Mouse (Mus musculus) CH12.LX (cell line): ENCODE data around the gene Pccb. TPM values are rescaled to one million over a fixed set of nuclear protein-coding genes. Genes with fewer than 3 reads are reported as not detected.

Source experiments
- DNase-seq: peaks from one replicate; pipeline ENCODE4 v3.0.0-alpha.2; 2013; ENCODE audit errors: extremely low read depth
- H3K27ac ChIP-seq: 2 replicates; pipeline ENCODE4 v1.5.1; 2012; ENCODE audit warnings: low read depth, mild to moderate bottlenecking, control low read depth, moderate library complexity; ENCODE audit not compliant: insufficient read depth
- H3K27me3 ChIP-seq: replicated peaks from 2 replicates; pipeline ENCODE3; 2012; ENCODE audit warnings: inconsistent platforms
- H3K36me3 ChIP-seq, 2 experiments: replicated peaks in 1 of 2; 2 replicates each; pipeline versions ENCODE3 to v1.6.1; 2012; ENCODE audit warnings: inconsistent platforms in 1 of 2, low read length in 1 of 2, mild to moderate bottlenecking in 1 of 2, mixed read lengths in 1 of 2, moderate library complexity in 1 of 2; ENCODE audit not compliant: control insufficient read depth in 1 of 2, insufficient read depth in 1 of 2
- H3K4me1 ChIP-seq, 2 experiments: 2 replicates each; pipeline ENCODE4 v1.6.1; 2012; ENCODE audit warnings: inconsistent platforms in 1 of 2, moderate library complexity in 1 of 2; ENCODE audit not compliant: insufficient read depth in 2 of 2, control insufficient read depth in 1 of 2
- H3K4me2 ChIP-seq: 2 replicates; pipeline ENCODE4 v1.6.1; 2012; ENCODE audit warnings: low read depth, mild to moderate bottlenecking, control low read depth; ENCODE audit not compliant: poor library complexity, insufficient read depth, severe bottlenecking
- H3K4me3 ChIP-seq, 3 experiments: fragments of 150-350 bp in 1 of 3; sonication (generic) in 1 of 3; replicated peaks in 1 of 3; 2 replicates each; pipeline versions ENCODE3 to v1.5.1; 2011 to 2012; ENCODE audit warnings: low read depth in 2 of 3, low read length in 2 of 3, mild to moderate bottlenecking in 2 of 3, moderate library complexity in 2 of 3, control low read depth in 1 of 3, improper control_type of control experiment in 1 of 3, inconsistent platforms in 1 of 3, mixed read lengths in 1 of 3; ENCODE audit not compliant: poor library complexity in 1 of 3
- H3K79me2 ChIP-seq: replicated peaks from 2 replicates; pipeline ENCODE4 v1.6.1; 2012; ENCODE audit warnings: mild to moderate bottlenecking, moderate library complexity; ENCODE audit not compliant: control insufficient read depth, poor library complexity, insufficient read depth, severe bottlenecking; ENCODE audit errors: extremely low read depth
- H3K9ac ChIP-seq: 2 replicates; pipeline ENCODE4 v1.6.1; 2012; ENCODE audit warnings: low read depth, mild to moderate bottlenecking, control low read depth, moderate library complexity; ENCODE audit not compliant: insufficient read depth
- H3K9me3 ChIP-seq: replicated peaks from 2 replicates; pipeline ENCODE3; 2012; ENCODE audit warnings: low read length, inconsistent platforms, mixed read lengths
- CHD2 ChIP-seq: IDR thresholded peaks from 2 replicates; pipeline ENCODE4 v1.6.1; 2011; ENCODE audit warnings: low read length, improper control_type of control experiment
- CTCF ChIP-seq, 2 experiments: IDR thresholded peaks in 1 of 2; conservative IDR thresholded peaks in 1 of 2; 2 replicates each; pipeline ENCODE4 v1.5.1; 2011 to 2012; ENCODE audit warnings: low read depth in 2 of 2, low read length in 2 of 2, improper control_type of control experiment in 1 of 2, inconsistent platforms in 1 of 2, mild to moderate bottlenecking in 1 of 2, moderate library complexity in 1 of 2
- EP300 ChIP-seq: IDR thresholded peaks from 2 replicates; pipeline ENCODE4 v1.6.1; 2011; ENCODE audit warnings: low read length, improper control_type of control experiment
- ETS1 ChIP-seq: conservative IDR thresholded peaks from 2 replicates; pipeline ENCODE4 v1.6.1; 2012; ENCODE audit warnings: low read depth, mild to moderate bottlenecking, inconsistent platforms, low read length, improper control_type of control experiment, moderate library complexity
- HCFC1 ChIP-seq: IDR thresholded peaks from 2 replicates; pipeline ENCODE4 v1.6.1; 2012; ENCODE audit warnings: low read depth, mild to moderate bottlenecking, inconsistent platforms, low read length, improper control_type of control experiment
- JUN ChIP-seq: IDR thresholded peaks from 2 replicates; pipeline ENCODE4 v1.6.1; 2011; ENCODE audit warnings: low read depth, mild to moderate bottlenecking, low read length, improper control_type of control experiment, moderate library complexity; ENCODE audit not compliant: insufficient read depth
- KAT2A ChIP-seq: IDR thresholded peaks from 2 replicates; pipeline ENCODE4 v1.6.1; 2012; ENCODE audit warnings: low read length, improper control_type of control experiment, inconsistent platforms; ENCODE audit not compliant: insufficient replicate concordance
- MAFK ChIP-seq: IDR thresholded peaks from 2 replicates; pipeline ENCODE4 v1.6.1; 2011; ENCODE audit warnings: low read length, improper control_type of control experiment; ENCODE audit not compliant: insufficient replicate concordance
- MAX ChIP-seq: IDR thresholded peaks from 2 replicates; pipeline ENCODE4 v1.6.1; 2011; ENCODE audit warnings: low read length, improper control_type of control experiment
- MXI1 ChIP-seq: IDR thresholded peaks from 2 replicates; pipeline ENCODE4 v1.6.1; 2011; ENCODE audit warnings: mild to moderate bottlenecking, low read depth, low read length, improper control_type of control experiment
- MYC ChIP-seq: IDR thresholded peaks from 2 replicates; pipeline ENCODE4 v1.6.1; 2011; ENCODE audit warnings: low read depth, mild to moderate bottlenecking, improper control_type of control experiment, low read length
- NELFE ChIP-seq: IDR thresholded peaks from 2 replicates; pipeline ENCODE4 v1.6.1; 2011; ENCODE audit warnings: low read depth, low read length, improper control_type of control experiment
- NRF1 ChIP-seq: IDR thresholded peaks from 2 replicates; pipeline ENCODE4 v1.6.1; 2014; ENCODE audit warnings: low read depth, mild to moderate bottlenecking, inconsistent platforms, low read length, improper control_type of control experiment, moderate library complexity
- PAX5 ChIP-seq: IDR thresholded peaks from 2 replicates; pipeline ENCODE4 v1.6.1; 2012; ENCODE audit warnings: low read length, inconsistent platforms, mixed read lengths
- POLR2A ChIP-seq: IDR thresholded peaks from 2 replicates; pipeline ENCODE4 v1.6.1; 2011; ENCODE audit warnings: low read depth, mild to moderate bottlenecking, improper control_type of control experiment, low read length
- POLR2AphosphoS2 ChIP-seq: IDR thresholded peaks from 2 replicates; pipeline ENCODE4 v1.6.1; 2011; ENCODE audit warnings: low read depth, low read length, improper control_type of control experiment
- RAD21 ChIP-seq: IDR thresholded peaks from 2 replicates; pipeline ENCODE4 v1.6.1; 2011; ENCODE audit warnings: low read depth, mild to moderate bottlenecking, low read length, improper control_type of control experiment, moderate library complexity
- SMC3 ChIP-seq: IDR thresholded peaks from 2 replicates; pipeline ENCODE4 v1.6.1; 2011; ENCODE audit warnings: low read depth, low read length, improper control_type of control experiment
- TCF12 ChIP-seq: IDR thresholded peaks from 2 replicates; pipeline ENCODE4 v1.6.1; 2014; ENCODE audit warnings: low read depth, mild to moderate bottlenecking, inconsistent platforms, low read length, improper control_type of control experiment
- USF2 ChIP-seq: conservative IDR thresholded peaks from 2 replicates; pipeline ENCODE4 v1.6.1; 2011; ENCODE audit warnings: low read depth, low read length, improper control_type of control experiment
- ZC3H11A ChIP-seq: IDR thresholded peaks from 2 replicates; pipeline ENCODE4 v1.6.1; 2012; ENCODE audit warnings: low read depth, mild to moderate bottlenecking, inconsistent platforms, low read length, improper control_type of control experiment
- dilution Hi-C: fragments of 300-500 bp; cut with MboI; formaldehyde crosslinking; loops from 2 replicates; pipeline ENCODE4 v1.14.3; 2020; ENCODE audit warnings: low sequenced_read_pairs; ENCODE audit not compliant: extremely low pct_unique_long_range_greater_than_20kb, extremely low pct_ligation_motif_present
- in situ Hi-C: fragments of 300-500 bp; cut with MboI; formaldehyde crosslinking; loops from 3 replicates; pipeline ENCODE4 v1.14.3; 2019; ENCODE audit warnings: low sequenced_read_pairs, low pct_ligation_motif_present, low pct_unique_long_range_greater_than_20kb, mixed read lengths
- polyA plus RNA-seq: library from polyadenylated mRNA; unstranded; fragments of >175 nt; gene quantifications from 2 replicates; pipeline ENCODE4 v1.2.1, GENCODE M21; 2012; ENCODE audit warnings: low read depth; ENCODE audit not compliant: insufficient read length
- total RNA-seq, 2 experiments: library from RNA; depleted of rRNA; stranded (reverse); fragments of 300-350 nt in 1 of 2; fragments of >200 nt in 1 of 2; gene quantifications; 2 replicates each; pipeline ENCODE4 v1.2.3; 2012 to 2014

Gene Pccb
- total and polyA plus RNA-seq, 3 experiments: 18.4 to 31.6 (median 18.7) TPM

DNA sequence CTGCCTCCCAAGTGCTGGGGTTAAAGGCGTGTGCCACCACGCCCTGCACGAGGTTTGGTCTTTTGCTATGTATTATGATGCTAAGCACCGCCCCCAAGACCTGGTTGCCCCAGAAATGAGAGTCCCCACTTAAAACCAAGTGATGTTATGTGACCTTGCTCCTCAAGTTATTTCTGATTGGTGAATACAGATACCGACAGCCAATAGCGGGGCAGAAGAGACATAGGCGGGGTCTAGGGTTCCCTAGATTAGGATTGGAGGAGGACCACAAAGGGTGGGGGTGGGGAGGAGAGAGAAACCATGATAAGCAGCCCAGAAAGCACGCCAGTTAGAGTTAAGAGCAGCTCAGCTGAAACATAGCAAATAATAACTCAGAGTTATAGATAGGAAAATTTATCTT, 31.9 kb downstream of the Pccb start:
- dilution Hi-C loops: no loop called here
- in situ Hi-C loops: loop anchor here (25.0 kb wide), 1 partner anchor 134 kb away; no protein-coding TSS in a partner anchor
- peaks cover 3 to 22% of the 10 kb centered on the region in 2 experiments for H3K36me3 ChIP-seq
- TF ChIP-seq POLR2AphosphoS2 (no peak), ETS1 (no peak), CTCF (conservative IDR thresholded peaks at IDR 0.05 in 1 of 2, IDR thresholded peaks at IDR 0.05 in 1 of 2; ENCODE audit: low read depth in 2 of 2, low read length in 2 of 2) (no peak), USF2 (no peak), MAFK (no peak), MAX (no peak), NRF1 (no peak), EP300 (no peak), HCFC1 (no peak), JUN (no peak), NELFE (no peak), TCF12 (no peak), PAX5 (no peak), MXI1 (no peak)
- TF ChIP-seq, all 38 proteins: peak for 0
- Histone ChIP-seq H3K79me2 (no peaks in the 10 kb centered on the region), H3K27me3 (no peaks in the 10 kb centered on the region), H3K9ac (no peak overlapping the region), H3K27ac (no peak overlapping the region), H3K4me3 (no peak overlapping the region), H3K4me1 (no peaks in the 10 kb centered on the region), H3K9me3 (peaks cover 16% of the 10 kb centered on the region), H3K4me2 (no peak overlapping the region)
- no peak for DNase-seq

GRCm38 (mm10) chr9:101002053-101002452, 32.6 kb downstream of the Pccb start:
- Histone ChIP-seq H3K4me3 (no peak overlapping the region), H3K9ac (no peak overlapping the region), H3K4me2 (no peak overlapping the region), H3K79me2 (no peaks in the 10 kb centered on the region), H3K4me1 (no peaks in the 10 kb centered on the region), H3K27ac (no peak overlapping the region), H3K27me3 (no peaks in the 10 kb centered on the region), H3K36me3 (peaks cover 3 to 24% of the 10 kb centered on the region in 2 experiments), H3K9me3 (peaks cover 16% of the 10 kb centered on the region)
- in situ Hi-C loops (loop anchor here (25.0 kb wide), 1 partner anchor 135 kb away; no protein-coding TSS in a partner anchor), dilution Hi-C loops (no loop called here)
- DNase-seq: peak; percentile 24
- no peak for TF ChIP-seq KAT2A
- TF ChIP-seq SMC3: peak; percentile 35
- no peak for TF ChIP-seq EP300
- TF ChIP-seq MYC: no peak
- no peak for TF ChIP-seq NRF1
- TF ChIP-seq MXI1: no peak
- TF ChIP-seq PAX5: no peak
- TF ChIP-seq RAD21: peak; percentile 51
- no peak for TF ChIP-seq ZC3H11A
- no peak for TF ChIP-seq CHD2
- TF ChIP-seq MAX: no peak
- no peak for TF ChIP-seq POLR2A
- no peak for TF ChIP-seq MAFK
- peak; percentile 53 to 60 for TF ChIP-seq CTCF (conservative IDR thresholded peaks at IDR 0.05 in 1 of 2, IDR thresholded peaks at IDR 0.05 in 1 of 2; ENCODE audit: low read depth in 2 of 2, low read length in 2 of 2)
